Mouse (Mus musculus): ENCODE results near the gene Kdelr3. TPM values are rescaled to one million over a fixed set of nuclear protein-coding genes. Genes with fewer than 3 reads are reported as not detected.

The Kdelr3 gene
- polyA plus RNA-seq (2015; fragmentation: Nextera tagmentation; extraction: Ambion mirVana), result 42.8 and 60.4 TPM in 2 replicates

DNA sequence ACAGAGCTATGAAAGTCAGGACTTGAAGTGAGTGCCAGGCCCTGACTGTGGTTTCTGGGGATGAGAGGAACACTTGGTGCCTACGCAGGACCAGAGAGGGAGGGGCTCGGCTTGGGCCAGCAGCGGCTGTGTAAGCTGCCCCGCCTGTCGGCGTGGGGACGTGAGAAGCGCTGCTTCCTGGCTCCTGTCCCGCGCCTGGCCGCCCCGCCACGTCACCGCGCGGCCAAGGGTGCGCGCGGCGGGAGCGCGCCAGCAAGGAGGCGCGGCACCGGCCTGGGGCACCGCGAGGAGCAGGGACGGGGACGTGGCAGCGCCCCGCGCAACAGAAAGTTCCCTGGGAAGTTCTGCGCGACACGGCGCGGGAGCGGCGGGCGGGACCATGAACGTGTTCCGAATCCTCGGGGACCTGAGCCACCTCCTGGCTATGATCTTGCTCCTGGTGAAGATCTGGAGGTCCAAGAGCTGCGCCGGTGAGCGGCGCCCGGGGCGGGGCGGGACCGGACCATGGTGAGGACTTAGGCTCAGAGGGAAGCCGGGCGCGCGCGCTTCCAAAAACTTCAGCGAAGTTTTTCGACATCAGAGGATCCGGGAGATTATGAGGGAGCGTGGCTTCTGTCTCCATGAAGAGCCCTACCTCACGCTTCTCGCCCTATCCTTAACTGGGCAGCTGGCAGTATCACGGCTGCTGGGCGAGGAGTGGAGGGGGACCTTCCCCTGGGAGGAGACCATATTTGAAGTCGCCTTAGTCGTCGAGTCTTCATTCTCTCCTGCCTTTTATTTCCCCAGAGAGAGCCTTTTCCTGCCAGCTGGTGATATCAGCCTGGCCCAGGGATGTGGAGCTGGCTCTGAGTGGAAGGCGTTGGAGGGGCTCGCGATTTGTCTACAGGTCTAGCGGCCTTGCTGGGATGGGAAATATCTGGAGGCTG is at the start of gene Kdelr3:
TSS of gene Kdelr3 (plus strand) at position 241 of the 926 bp plus-strand sequence.

DNA sequence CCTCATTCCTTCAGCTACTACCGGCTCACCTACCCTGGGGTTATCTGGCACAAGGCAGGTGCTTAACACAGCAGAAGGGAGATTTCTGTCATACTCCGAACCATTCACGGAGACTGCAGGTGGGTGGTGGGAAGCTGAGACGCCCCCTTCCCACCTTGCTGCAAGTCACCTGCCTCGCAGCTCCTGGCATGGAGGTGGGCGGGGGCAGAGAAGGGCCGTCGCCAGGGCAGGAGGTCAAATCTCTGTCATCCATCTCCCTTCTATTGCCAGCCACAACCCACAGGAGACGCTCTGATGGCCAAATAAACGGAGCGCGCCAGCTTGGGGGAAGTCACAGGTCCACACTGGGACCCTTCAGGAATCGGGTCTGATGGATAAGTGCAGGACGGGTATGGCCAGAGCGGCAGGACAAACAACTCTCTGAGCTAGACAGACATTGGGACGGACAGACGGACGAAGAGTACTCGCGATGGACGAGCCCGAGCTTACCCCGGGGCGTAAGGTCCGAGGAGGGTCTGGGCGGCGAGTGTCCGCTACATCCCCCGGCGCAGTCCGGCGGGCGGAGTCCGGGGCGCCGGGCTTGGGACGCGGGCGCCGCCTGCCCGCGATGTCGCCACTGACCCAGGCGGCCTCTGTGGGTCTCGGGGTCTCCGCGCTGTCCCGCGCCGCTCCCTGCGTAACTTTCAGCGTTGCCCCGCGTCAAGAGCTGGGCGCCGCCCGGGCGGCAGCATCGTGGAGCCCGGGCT is 11.3 kb upstream of the Kdelr3 start, which contains the start of gene Kcnj4:
TSS of gene Kcnj4 (minus strand) at position 535 of the 746 bp plus-strand sequence.

DNA sequence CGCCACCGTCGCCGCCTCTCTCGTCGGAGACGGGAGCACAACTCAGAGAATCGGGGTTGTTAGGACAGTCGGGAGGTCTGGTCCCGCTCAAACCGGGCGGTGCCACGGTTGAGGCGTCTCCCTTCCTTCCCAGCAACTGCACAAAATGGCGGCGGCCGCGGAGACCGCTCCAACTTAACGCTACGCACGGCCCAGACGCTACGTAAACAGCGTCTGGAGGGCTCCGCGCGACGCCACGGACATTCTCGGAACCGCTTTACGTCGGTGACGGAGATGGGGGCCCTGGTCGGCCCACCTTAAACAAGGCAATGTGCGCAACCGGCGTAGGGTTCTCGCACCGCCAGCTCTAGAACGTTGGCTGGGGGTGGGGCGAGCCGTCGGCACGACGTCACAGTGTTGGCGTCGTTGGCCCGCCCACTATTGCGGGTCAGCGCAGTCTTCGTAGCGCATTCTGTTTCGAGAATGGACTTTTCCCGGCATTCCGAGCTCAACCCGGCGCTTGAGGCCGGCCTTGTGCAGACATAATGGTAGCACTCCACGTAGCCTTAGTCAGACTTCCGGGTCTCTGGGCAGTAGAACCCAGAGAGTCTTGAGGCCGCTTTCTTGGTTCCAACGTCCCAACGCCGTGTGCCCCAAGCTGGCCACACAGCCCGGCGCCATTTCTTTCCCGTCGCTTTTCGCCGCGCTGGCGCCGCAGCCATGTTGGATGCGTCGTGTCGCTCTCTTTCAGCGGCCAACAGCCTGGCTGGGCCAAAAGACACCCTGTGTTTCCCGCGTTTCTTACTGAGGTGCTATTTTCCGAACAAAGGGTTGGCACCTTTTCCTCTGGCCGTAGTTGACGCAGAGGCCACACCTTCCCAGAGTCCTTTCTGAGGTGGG is 30.4 kb downstream of the Kdelr3 start, which contains the start of gene Ddx17:
TSS of gene Ddx17 (minus strand) at position 332 of the 879 bp plus-strand sequence.

Small RNA genes within 50 kb of the gene (microRNA-seq; reads per million reads assigned to microRNA genes)
- not detected for gene Gm44302 (ENCODE audit: borderline replicate concordance, insufficient number of aligned reads)

Other genes with a start within 250 kb of the Kdelr3 start
- gene Baiap2l2, start 230.9 kb upstream of the Kdelr3 start, polyA plus RNA-seq (2015; fragmentation: Nextera tagmentation; extraction: Ambion mirVana), result 2.4 and 2.7 TPM in 2 replicates
- gene Pla2g6, start 188.0 kb upstream of the Kdelr3 start, polyA plus RNA-seq (2015; fragmentation: Nextera tagmentation; extraction: Ambion mirVana), result 10.9 and 15.7 TPM in 2 replicates
- 3.2 and 3.6 TPM in 2 replicates for gene Maff, start 169.8 kb upstream of the Kdelr3 start, polyA plus RNA-seq (2015; fragmentation: Nextera tagmentation; extraction: Ambion mirVana)
- 27.6 and 35.4 TPM in 2 replicates for gene Tmem184b, start 112.8 kb upstream of the Kdelr3 start, polyA plus RNA-seq (2015; fragmentation: Nextera tagmentation; extraction: Ambion mirVana)
- gene Csnk1e, start 60.8 kb upstream of the Kdelr3 start, polyA plus RNA-seq (2015; fragmentation: Nextera tagmentation; extraction: Ambion mirVana), result 63.6 and 70.1 TPM in 2 replicates
- 0.06 and 0.19 TPM in 2 replicates for gene Kcnj4, start 11.2 kb upstream of the Kdelr3 start, polyA plus RNA-seq (2015; fragmentation: Nextera tagmentation; extraction: Ambion mirVana)
- gene Ddx17, start 30.3 kb downstream of the Kdelr3 start, polyA plus RNA-seq (2015; fragmentation: Nextera tagmentation; extraction: Ambion mirVana), result 19.9 and 25.0 TPM in 2 replicates
- 2.4 and 6.4 TPM in 2 replicates for gene Dmc1, start 88.7 kb downstream of the Kdelr3 start, polyA plus RNA-seq (2015; fragmentation: Nextera tagmentation; extraction: Ambion mirVana)
- 1.2 TPM in 2 replicates for gene Fam227a, start 142.5 kb downstream of the Kdelr3 start, polyA plus RNA-seq (2015; fragmentation: Nextera tagmentation; extraction: Ambion mirVana)
- gene Cby1, start 142.8 kb downstream of the Kdelr3 start, polyA plus RNA-seq (2015; fragmentation: Nextera tagmentation; extraction: Ambion mirVana), result 45.7 and 49.4 TPM in 2 replicates
- 206 and 230 TPM in 2 replicates for gene Tomm22, start 154.4 kb downstream of the Kdelr3 start, polyA plus RNA-seq (2015; fragmentation: Nextera tagmentation; extraction: Ambion mirVana)
- 14.7 and 14.8 TPM in 2 replicates for gene Josd1, start 171.5 kb downstream of the Kdelr3 start, polyA plus RNA-seq (2015; fragmentation: Nextera tagmentation; extraction: Ambion mirVana)
- gene Gtpbp1, start 174.4 kb downstream of the Kdelr3 start, polyA plus RNA-seq (2015; fragmentation: Nextera tagmentation; extraction: Ambion mirVana), result 11.3 and 13.0 TPM in 2 replicates
- 3.8 and 3.9 TPM in 2 replicates for gene Sun2, start 226.1 kb downstream of the Kdelr3 start, polyA plus RNA-seq (2015; fragmentation: Nextera tagmentation; extraction: Ambion mirVana)

Measured in adrenal gland, postnatal 0 days (tissue).